Mouse (Mus musculus) myocyte (in vitro differentiated cells): ENCODE measurements around the gene Pld1.

Experiments
- CEBPB ChIP-seq: IDR thresholded peaks from 2 replicates; pipeline ENCODE4 v1.6.1; 2011; ENCODE audit warnings: mild to moderate bottlenecking, moderate library complexity; ENCODE audit not compliant: poor library complexity, insufficient read depth, severe bottlenecking
- POLR2A ChIP-seq: IDR thresholded peaks from one replicate; pipeline ENCODE4 v1.6.1; 2011; ENCODE audit warnings: low read depth, mild to moderate bottlenecking, control low read depth, moderate library complexity; ENCODE audit not compliant: insufficient read length
- POLR2AphosphoS2 ChIP-seq: IDR thresholded peaks from one replicate; pipeline ENCODE4 v1.6.1; 2011; ENCODE audit warnings: low read depth, control low read depth; ENCODE audit not compliant: insufficient read length

GRCm38 (mm10) chr3:27959221-27959620, 20.7 kb downstream of the Pld1 start:
- TF ChIP-seq POLR2AphosphoS2 (no peak), POLR2A (no peak), CEBPB (no peak)
